Mouse (Mus musculus): ENCODE results near the gene Kcnk13. TPM values are rescaled to one million over a fixed set of nuclear protein-coding genes. Genes with fewer than 3 reads are reported as not detected.

Gene Kcnk13
- polyA plus RNA-seq, 1 experiment from 2014 or later, result 0.56 TPM

- Histone ChIP-seq H3K36me3 (ENCODE audit: control insufficient read depth, insufficient read depth, low read length) (no peaks in the 10 kb centered on the region), H3K9ac (ENCODE audit: low read length) (no peak overlapping the region)
Observed at GRCm38 (mm10) chr12:100031681-100032080, 67.4 kb downstream of the Kcnk13 start.

GRCm38 (mm10) chr12:100032521-100032920, 68.2 kb downstream of the Kcnk13 start:
- Histone ChIP-seq H3K4me3 (ENCODE audit: low read depth, low read length) (no peak overlapping the region), H3K36me3 (ENCODE audit: control insufficient read depth, insufficient read depth, low read length) (no peaks in the 10 kb centered on the region), H3K4me2 (ENCODE audit: low read depth, severe bottlenecking) (no peak overlapping the region), H3K27me3 (ENCODE audit: control insufficient read depth, insufficient read depth, low read length) (no peaks in the 10 kb centered on the region), H3K27ac (replicated peaks; ENCODE audit: low read depth, low read length) (no peak overlapping the region), H3K4me1 (ENCODE audit: control insufficient read depth, insufficient read depth, low read length) (no peaks in the 10 kb centered on the region), H3K9ac (ENCODE audit: low read length) (no peak overlapping the region), H3K9me3 (ENCODE audit: control insufficient read depth, low read length) (no peaks in the 10 kb centered on the region)
- ATAC-seq (ENCODE audit: insufficient number of reproducible peaks, low FRiP score, low TSS enrichment, low read depth), result no peak
- WGBS, result 87% methylated on average over 4 of the region's 4 CpGs
- no peak for DNase-seq (ENCODE audit: low spot score)

More at GRCm38 (mm10) chr12:100031681-100032080, 67.4 kb downstream of the Kcnk13 start:
- Histone ChIP-seq H3K27ac (replicated peaks; ENCODE audit: low read depth, low read length) (no peak overlapping the region), H3K4me1 (ENCODE audit: control insufficient read depth, insufficient read depth, low read length) (no peaks in the 10 kb centered on the region), H3K4me3 (ENCODE audit: low read depth, low read length) (no peak overlapping the region), H3K4me2 (ENCODE audit: low read depth, severe bottlenecking) (no peak overlapping the region), H3K9me3 (ENCODE audit: control insufficient read depth, low read length) (no peaks in the 10 kb centered on the region), H3K27me3 (ENCODE audit: control insufficient read depth, insufficient read depth, low read length) (no peaks in the 10 kb centered on the region)
- 85% methylated on average over 5 of the region's 5 CpGs for WGBS
- DNase-seq (ENCODE audit: low spot score) (no peak), ATAC-seq (ENCODE audit: insufficient number of reproducible peaks, low FRiP score, low TSS enrichment, low read depth) (no peak)

- 89% methylated on average over 5 of the region's 5 CpGs for WGBS
- no peak for DNase-seq (ENCODE audit: low spot score)
- no peaks in the 10 kb centered on the region for H3K4me1 ChIP-seq (ENCODE audit: control insufficient read depth, insufficient read depth, low read length)
- H3K36me3 ChIP-seq (ENCODE audit: control insufficient read depth, insufficient read depth, low read length), result no peaks in the 10 kb centered on the region
- no peak overlapping the region for H3K27ac ChIP-seq (replicated peaks; ENCODE audit: low read depth, low read length)
- no peak overlapping the region for H3K4me2 ChIP-seq (ENCODE audit: low read depth, severe bottlenecking)
- no peaks in the 10 kb centered on the region for H3K27me3 ChIP-seq (ENCODE audit: control insufficient read depth, insufficient read depth, low read length)
- H3K9ac ChIP-seq (ENCODE audit: low read length), result no peak overlapping the region
- H3K4me3 ChIP-seq (ENCODE audit: low read depth, low read length), result no peak overlapping the region
- no peaks in the 10 kb centered on the region for H3K9me3 ChIP-seq (ENCODE audit: control insufficient read depth, low read length)
- ATAC-seq (ENCODE audit: insufficient number of reproducible peaks, low FRiP score, low TSS enrichment, low read depth), result no peak
Observed at GRCm38 (mm10) chr12:100038741-100039262, 74.5 kb downstream of the Kcnk13 start.

GRCm38 (mm10) chr12:100042116-100042515, 77.8 kb downstream of the Kcnk13 start:
- Histone ChIP-seq H3K4me3 (ENCODE audit: low read depth, low read length) (no peak overlapping the region), H3K27ac (replicated peaks; ENCODE audit: low read depth, low read length) (no peak overlapping the region), H3K4me2 (ENCODE audit: low read depth, severe bottlenecking) (no peak overlapping the region), H3K9me3 (ENCODE audit: control insufficient read depth, low read length) (no peaks in the 10 kb centered on the region), H3K4me1 (ENCODE audit: control insufficient read depth, insufficient read depth, low read length) (no peaks in the 10 kb centered on the region), H3K36me3 (ENCODE audit: control insufficient read depth, insufficient read depth, low read length) (no peaks in the 10 kb centered on the region), H3K27me3 (ENCODE audit: control insufficient read depth, insufficient read depth, low read length) (no peaks in the 10 kb centered on the region), H3K9ac (ENCODE audit: low read length) (no peak overlapping the region)
- WGBS, result 72% methylated on average over 8 of the region's 8 CpGs
- ATAC-seq (ENCODE audit: insufficient number of reproducible peaks, low FRiP score, low TSS enrichment, low read depth) (no peak), DNase-seq (ENCODE audit: low spot score) (no peak)

- Histone ChIP-seq H3K36me3 (ENCODE audit: control insufficient read depth, insufficient read depth, low read length) (no peaks in the 10 kb centered on the region), H3K27ac (replicated peaks; ENCODE audit: low read depth, low read length) (no peak overlapping the region), H3K4me1 (ENCODE audit: control insufficient read depth, insufficient read depth, low read length) (no peaks in the 10 kb centered on the region), H3K9me3 (ENCODE audit: control insufficient read depth, low read length) (no peaks in the 10 kb centered on the region), H3K27me3 (ENCODE audit: control insufficient read depth, insufficient read depth, low read length) (no peaks in the 10 kb centered on the region), H3K4me2 (ENCODE audit: low read depth, severe bottlenecking) (no peak overlapping the region), H3K4me3 (ENCODE audit: low read depth, low read length) (no peak overlapping the region), H3K9ac (ENCODE audit: low read length) (no peak overlapping the region)
- 68% methylated on average over 4 of the region's 4 CpGs for WGBS
- no peak for DNase-seq (ENCODE audit: low spot score)
- no peak for ATAC-seq (ENCODE audit: insufficient number of reproducible peaks, low FRiP score, low TSS enrichment, low read depth)
Observed at GRCm38 (mm10) chr12:100044704-100045103, 80.4 kb downstream of the Kcnk13 start.

GRCm38 (mm10) chr12:100050552-100050951, 86.3 kb downstream of the Kcnk13 start:
- Histone ChIP-seq H3K4me3 (ENCODE audit: low read depth, low read length) (no peak overlapping the region), H3K9me3 (ENCODE audit: control insufficient read depth, low read length) (no peaks in the 10 kb centered on the region), H3K4me2 (ENCODE audit: low read depth, severe bottlenecking) (no peak overlapping the region), H3K27ac (replicated peaks; ENCODE audit: low read depth, low read length) (no peak overlapping the region), H3K4me1 (ENCODE audit: control insufficient read depth, insufficient read depth, low read length) (no peaks in the 10 kb centered on the region), H3K27me3 (ENCODE audit: control insufficient read depth, insufficient read depth, low read length) (no peaks in the 10 kb centered on the region), H3K9ac (ENCODE audit: low read length) (no peak overlapping the region), H3K36me3 (ENCODE audit: control insufficient read depth, insufficient read depth, low read length) (no peaks in the 10 kb centered on the region)
- 69% methylated on average over 7 of the region's 7 CpGs for WGBS
- no peak for ATAC-seq (ENCODE audit: insufficient number of reproducible peaks, low FRiP score, low TSS enrichment, low read depth)
- DNase-seq (ENCODE audit: low spot score), result no peak

GRCm38 (mm10) chr12:100053617-100054016, 89.3 kb downstream of the Kcnk13 start:
- no peak for DNase-seq (ENCODE audit: low spot score)
- Histone ChIP-seq H3K4me3 (ENCODE audit: low read depth, low read length) (no peak overlapping the region), H3K27me3 (ENCODE audit: control insufficient read depth, insufficient read depth, low read length) (no peaks in the 10 kb centered on the region), H3K4me2 (ENCODE audit: low read depth, severe bottlenecking) (no peak overlapping the region), H3K36me3 (ENCODE audit: control insufficient read depth, insufficient read depth, low read length) (no peaks in the 10 kb centered on the region), H3K9ac (ENCODE audit: low read length) (no peak overlapping the region), H3K4me1 (ENCODE audit: control insufficient read depth, insufficient read depth, low read length) (no peaks in the 10 kb centered on the region), H3K27ac (replicated peaks; ENCODE audit: low read depth, low read length) (no peak overlapping the region), H3K9me3 (ENCODE audit: control insufficient read depth, low read length) (no peaks in the 10 kb centered on the region)
- no peak for ATAC-seq (ENCODE audit: insufficient number of reproducible peaks, low FRiP score, low TSS enrichment, low read depth)
- WGBS, result 85% methylated on average over 5 of the region's 5 CpGs

- DNase-seq (ENCODE audit: low spot score), result no peak
Observed at GRCm38 (mm10) chr12:100061071-100061470, 96.8 kb downstream of the Kcnk13 start.

GRCm38 (mm10) chr12:100061826-100062225, 97.5 kb downstream of the Kcnk13 start:
- H3K9ac ChIP-seq (ENCODE audit: low read length), result no peak overlapping the region
- H3K4me3 ChIP-seq (ENCODE audit: low read depth, low read length), result no peak overlapping the region
- H3K27ac ChIP-seq (replicated peaks; ENCODE audit: low read depth, low read length), result no peak overlapping the region
- no peaks in the 10 kb centered on the region for H3K9me3 ChIP-seq (ENCODE audit: control insufficient read depth, low read length)
- no peak overlapping the region for H3K4me2 ChIP-seq (ENCODE audit: low read depth, severe bottlenecking)
- DNase-seq (ENCODE audit: low spot score), result no peak
- ATAC-seq (ENCODE audit: insufficient number of reproducible peaks, low FRiP score, low TSS enrichment, low read depth), result no peak
- no peaks in the 10 kb centered on the region for H3K36me3 ChIP-seq (ENCODE audit: control insufficient read depth, insufficient read depth, low read length)
- H3K4me1 ChIP-seq (ENCODE audit: control insufficient read depth, insufficient read depth, low read length), result no peaks in the 10 kb centered on the region
- no peaks in the 10 kb centered on the region for H3K27me3 ChIP-seq (ENCODE audit: control insufficient read depth, insufficient read depth, low read length)

More at GRCm38 (mm10) chr12:100061071-100061470, 96.8 kb downstream of the Kcnk13 start:
- Histone ChIP-seq H3K27ac (replicated peaks; ENCODE audit: low read depth, low read length) (no peak overlapping the region), H3K9me3 (ENCODE audit: control insufficient read depth, low read length) (no peaks in the 10 kb centered on the region), H3K4me3 (ENCODE audit: low read depth, low read length) (no peak overlapping the region), H3K4me2 (ENCODE audit: low read depth, severe bottlenecking) (no peak overlapping the region), H3K9ac (ENCODE audit: low read length) (no peak overlapping the region), H3K4me1 (ENCODE audit: control insufficient read depth, insufficient read depth, low read length) (no peaks in the 10 kb centered on the region), H3K27me3 (ENCODE audit: control insufficient read depth, insufficient read depth, low read length) (no peaks in the 10 kb centered on the region), H3K36me3 (ENCODE audit: control insufficient read depth, insufficient read depth, low read length) (no peaks in the 10 kb centered on the region)
- 89% methylated on average over 10 of the region's 10 CpGs for whole genome bisulfite sequencing
- ATAC-seq (ENCODE audit: insufficient number of reproducible peaks, low FRiP score, low TSS enrichment, low read depth), result no peak
